Comparison of ENCODE assay signal across 24 mouse cellular contexts in the genomic region with DNA sequence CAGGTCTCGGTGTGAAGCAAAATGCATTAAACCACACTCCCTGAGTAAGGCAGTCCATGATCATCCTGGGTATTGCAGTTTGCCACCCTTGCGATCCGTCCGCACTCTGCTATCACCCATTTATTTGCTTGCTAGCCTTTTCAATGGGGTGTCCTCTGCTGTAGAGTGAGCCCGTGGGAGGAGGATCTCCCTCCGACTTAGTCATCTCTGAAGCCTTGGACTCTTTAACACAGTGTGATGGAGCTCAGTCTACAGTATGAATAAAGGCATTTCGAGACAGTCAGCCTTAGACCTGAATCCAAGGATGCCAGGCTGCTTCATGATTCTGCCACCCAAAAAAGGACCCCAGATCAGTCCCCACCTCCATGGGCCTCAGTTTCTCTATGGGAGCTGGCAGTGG. TPM values are rescaled to one million over a fixed set of nuclear protein-coding genes. Genes with fewer than 3 reads are reported as not detected.
"Had no signal": no experiment of that assay in that cellular context is flagged by ENCODE, and none has a peak within 500 bp of the region (broad histone marks: within the 10 kb centered on the region; RNA-seq: fewer than 3 reads in every experiment).

No protein-coding gene starts in this region.

- DNase-seq: cerebellum, adult 9-10 months; cerebellum, adult 9-11 months; cerebellum, postnatal 10 days; cerebellum, postnatal 14 days; cerebellum, postnatal 25 days; cerebellum, postnatal 36 days; embryo, embryonic 11 days; forebrain, postnatal 0 days; gastrocnemius, adult 2 months; gastrocnemius, postnatal 10 days; gastrocnemius, postnatal 14 days; gastrocnemius, postnatal 25 days; gastrocnemius, postnatal 36 days; heart, adult 11 months; heart, adult 18-20 months; heart, adult 2 months had no signal

- ATAC-seq: forebrain, embryonic 13.5 days; forebrain, embryonic 14.5 days; forebrain, embryonic 15.5 days; forebrain, embryonic 16.5 days; forebrain, postnatal 0 days had no signal

RNA-seq across cellular contexts. Expression of a gene that starts 25.0 kb away (rescaled TPM):
- total RNA-seq: granulocyte monocyte progenitor cell, adult 5-6 weeks had no signal
- polyA plus RNA-seq: embryonic facial prominence, embryonic 13.5 days; embryonic facial prominence, embryonic 14.5 days; heart, embryonic 10.5 days had no signal
